Mouse (Mus musculus): ENCODE measurements around the gene Gsk3a. TPM values are rescaled to one million over a fixed set of nuclear protein-coding genes. Genes with fewer than 3 reads are reported as not detected.
A peak's percentile ranks its signal among the peaks of the same experiment; 100 is the strongest.

Gsk3a gene
- polyA plus RNA-seq, 1 experiment from 2014 or later, result 8.2 TPM

- H3K27me3 ChIP-seq (replicated peaks), result no peaks in the 10 kb centered on the region
- H3K4me2 ChIP-seq, result no peak overlapping the region
- peaks cover 21% of the 10 kb centered on the region for H3K4me1 ChIP-seq
- H3K9ac ChIP-seq, result peak overlapping the region; percentile 7; the same call in 1 of the 2 replicates
- no peak overlapping the region for H3K4me3 ChIP-seq
- H3K9me3 ChIP-seq, result no peaks in the 10 kb centered on the region
- no peak overlapping the region for H3K27ac ChIP-seq (replicated peaks)
- ATAC-seq (ENCODE audit: extremely low read depth, insufficient number of reproducible peaks, low FRiP score, low TSS enrichment), result no peak
- H3K36me3 ChIP-seq, result no peaks in the 10 kb centered on the region
- WGBS, result 36% methylated on average over 17 of the region's 17 CpGs
Observed at GRCm38 (mm10) chr7:25263968-25264870, 26.6 kb upstream of the Gsk3a start.

- H3K4me1 ChIP-seq, result peaks cover 13% of the 10 kb centered on the region
Observed at GRCm38 (mm10) chr7:25261896-25262295, 24.2 kb upstream of the Gsk3a start.

GRCm38 (mm10) chr7:25251822-25252221 lies 14.2 kb upstream of the Gsk3a start:
- Histone ChIP-seq H3K4me2 (peak overlapping the region; percentile 96), H3K27me3 (replicated peaks) (no peaks in the 10 kb centered on the region), H3K4me1 (peaks cover 33% of the 10 kb centered on the region), H3K4me3 (peak overlapping the region; percentile 99), H3K9ac (peak overlapping the region; percentile 100), H3K27ac (replicated peaks) (peak overlapping the region; percentile 100), H3K9me3 (no peaks in the 10 kb centered on the region), H3K36me3 (no peaks in the 10 kb centered on the region)
- no peak for ATAC-seq (ENCODE audit: extremely low read depth, insufficient number of reproducible peaks, low FRiP score, low TSS enrichment)
- WGBS, result 20% methylated on average over 8 of the region's 8 CpGs

More at GRCm38 (mm10) chr7:25261896-25262295, 24.2 kb upstream of the Gsk3a start:
- Histone ChIP-seq H3K36me3 (no peaks in the 10 kb centered on the region), H3K4me3 (no peak overlapping the region), H3K9me3 (no peaks in the 10 kb centered on the region), H3K9ac (no peak overlapping the region), H3K27me3 (replicated peaks) (no peaks in the 10 kb centered on the region), H3K4me2 (no peak overlapping the region), H3K27ac (replicated peaks) (no peak overlapping the region)
- no peak for ATAC-seq (ENCODE audit: extremely low read depth, insufficient number of reproducible peaks, low FRiP score, low TSS enrichment)
- 80% methylated on average over 1 of the region's 1 CpGs for WGBS

GRCm38 (mm10) chr7:25251071-25251791 lies 13.6 kb upstream of the Gsk3a start:
- peak overlapping the region; percentile 100 for H3K27ac ChIP-seq (replicated peaks)
- no peaks in the 10 kb centered on the region for H3K9me3 ChIP-seq
- 2% methylated on average over 22 of the region's 22 CpGs for WGBS
- H3K27me3 ChIP-seq (replicated peaks), result no peaks in the 10 kb centered on the region
- H3K4me3 ChIP-seq, result peak overlapping the region; percentile 99
- H3K4me2 ChIP-seq, result peak overlapping the region; percentile 96
- H3K36me3 ChIP-seq, result peaks cover under 1% of the 10 kb centered on the region; the same call in 1 of the 2 replicates
- H3K4me1 ChIP-seq, result peaks cover 39% of the 10 kb centered on the region
- peak overlapping the region; percentile 100 for H3K9ac ChIP-seq
- ATAC-seq (ENCODE audit: extremely low read depth, insufficient number of reproducible peaks, low FRiP score, low TSS enrichment), result no peak

- Histone ChIP-seq H3K4me3 (peak within 1 kb of the TSS; percentile 99), H3K4me1 (peaks cover 47% of the 10 kb centered on the region), H3K27ac (replicated peaks) (peak within 1 kb of the TSS; percentile 100), H3K9ac (peak within 1 kb of the TSS; percentile 100), H3K27me3 (replicated peaks) (no peaks in the 10 kb centered on the region), H3K36me3 (peaks cover 9% of the 10 kb centered on the region), H3K4me2 (peak within 1 kb of the TSS; percentile 96), H3K9me3 (no peaks in the 10 kb centered on the region)
- WGBS, result 1% methylated on average over 70 of the region's 81 CpGs
- ATAC-seq (ENCODE audit: extremely low read depth, insufficient number of reproducible peaks, low FRiP score, low TSS enrichment), result peak; percentile 75
Observed at GRCm38 (mm10) chr7:25250141-25250972, 12.7 kb upstream of the Gsk3a start, which contains the start of gene Erf. Erf (minus strand) TSS chr7:25250761.

- H3K4me2 ChIP-seq, result peak overlapping the region; percentile 96
- H3K9me3 ChIP-seq, result no peaks in the 10 kb centered on the region
- H3K36me3 ChIP-seq, result peaks cover 18% of the 10 kb centered on the region
- H3K4me1 ChIP-seq, result peaks cover 56% of the 10 kb centered on the region
- ATAC-seq (ENCODE audit: extremely low read depth, insufficient number of reproducible peaks, low FRiP score, low TSS enrichment), result peak; percentile 37
- H3K27me3 ChIP-seq (replicated peaks), result no peaks in the 10 kb centered on the region
- H3K4me3 ChIP-seq, result peak overlapping the region; percentile 99
- peak overlapping the region; percentile 100 for H3K27ac ChIP-seq (replicated peaks)
- peak overlapping the region; percentile 100 for H3K9ac ChIP-seq
- WGBS, result under 1% methylated on average over 38 of the region's 73 CpGs
Observed at GRCm38 (mm10) chr7:25249314-25250140, 11.9 kb upstream of the Gsk3a start.

GRCm38 (mm10) chr7:25248846-25249313 lies 11.2 kb upstream of the Gsk3a start:
- Histone ChIP-seq H3K36me3 (peaks cover 24% of the 10 kb centered on the region), H3K4me2 (peak overlapping the region; percentile 96), H3K27ac (replicated peaks) (peak overlapping the region; percentile 100), H3K27me3 (replicated peaks) (no peaks in the 10 kb centered on the region), H3K4me3 (peak overlapping the region; percentile 99), H3K9ac (peak overlapping the region; percentile 100), H3K9me3 (no peaks in the 10 kb centered on the region), H3K4me1 (peaks cover 61% of the 10 kb centered on the region)
- under 1% methylated on average over 25 of the region's 25 CpGs for WGBS
- no peak; the same call in 1 of the 2 replicates for ATAC-seq (ENCODE audit: extremely low read depth, insufficient number of reproducible peaks, low FRiP score, low TSS enrichment)

GRCm38 (mm10) chr7:25248018-25248647 lies 10.5 kb upstream of the Gsk3a start:
- Histone ChIP-seq H3K4me1 (peaks cover 68% of the 10 kb centered on the region), H3K9me3 (no peaks in the 10 kb centered on the region), H3K36me3 (peaks cover 32% of the 10 kb centered on the region), H3K4me2 (peak overlapping the region; percentile 96), H3K27me3 (replicated peaks) (no peaks in the 10 kb centered on the region), H3K27ac (replicated peaks) (peak overlapping the region; percentile 100), H3K9ac (peak overlapping the region; percentile 100), H3K4me3 (peak overlapping the region; percentile 99)
- 1% methylated on average over 18 of the region's 18 CpGs for WGBS
- no peak for ATAC-seq (ENCODE audit: extremely low read depth, insufficient number of reproducible peaks, low FRiP score, low TSS enrichment)

GRCm38 (mm10) chr7:25247498-25247897 lies 9.8 kb upstream of the Gsk3a start:
- Histone ChIP-seq H3K4me2 (peak overlapping the region; percentile 96), H3K9me3 (no peaks in the 10 kb centered on the region), H3K27me3 (replicated peaks) (no peaks in the 10 kb centered on the region), H3K27ac (replicated peaks) (peak overlapping the region; percentile 100), H3K9ac (peak overlapping the region; percentile 100), H3K36me3 (peaks cover 38% of the 10 kb centered on the region), H3K4me3 (peak overlapping the region; percentile 99), H3K4me1 (peaks cover 71% of the 10 kb centered on the region)
- WGBS, result 10% methylated on average over 3 of the region's 3 CpGs
- no peak for ATAC-seq (ENCODE audit: extremely low read depth, insufficient number of reproducible peaks, low FRiP score, low TSS enrichment)

GRCm38 (mm10) chr7:25246759-25247137 lies 9.1 kb upstream of the Gsk3a start:
- H3K27me3 ChIP-seq (replicated peaks), result no peaks in the 10 kb centered on the region
- H3K27ac ChIP-seq (replicated peaks), result peak overlapping the region; percentile 100
- no peak for ATAC-seq (ENCODE audit: extremely low read depth, insufficient number of reproducible peaks, low FRiP score, low TSS enrichment)
- peak overlapping the region; percentile 99 for H3K4me3 ChIP-seq
- H3K36me3 ChIP-seq, result peaks cover 46% of the 10 kb centered on the region
- H3K9me3 ChIP-seq, result no peaks in the 10 kb centered on the region
- peak overlapping the region; percentile 96 for H3K4me2 ChIP-seq
- H3K4me1 ChIP-seq, result peaks cover 65% of the 10 kb centered on the region
- H3K9ac ChIP-seq, result peak overlapping the region; percentile 100
- 35% methylated on average over 4 of the region's 4 CpGs for WGBS

Data from heart, embryonic 13.5 days (tissue).